Comparison of ENCODE assay signal across 18 mouse cellular contexts in the genomic region with DNA sequence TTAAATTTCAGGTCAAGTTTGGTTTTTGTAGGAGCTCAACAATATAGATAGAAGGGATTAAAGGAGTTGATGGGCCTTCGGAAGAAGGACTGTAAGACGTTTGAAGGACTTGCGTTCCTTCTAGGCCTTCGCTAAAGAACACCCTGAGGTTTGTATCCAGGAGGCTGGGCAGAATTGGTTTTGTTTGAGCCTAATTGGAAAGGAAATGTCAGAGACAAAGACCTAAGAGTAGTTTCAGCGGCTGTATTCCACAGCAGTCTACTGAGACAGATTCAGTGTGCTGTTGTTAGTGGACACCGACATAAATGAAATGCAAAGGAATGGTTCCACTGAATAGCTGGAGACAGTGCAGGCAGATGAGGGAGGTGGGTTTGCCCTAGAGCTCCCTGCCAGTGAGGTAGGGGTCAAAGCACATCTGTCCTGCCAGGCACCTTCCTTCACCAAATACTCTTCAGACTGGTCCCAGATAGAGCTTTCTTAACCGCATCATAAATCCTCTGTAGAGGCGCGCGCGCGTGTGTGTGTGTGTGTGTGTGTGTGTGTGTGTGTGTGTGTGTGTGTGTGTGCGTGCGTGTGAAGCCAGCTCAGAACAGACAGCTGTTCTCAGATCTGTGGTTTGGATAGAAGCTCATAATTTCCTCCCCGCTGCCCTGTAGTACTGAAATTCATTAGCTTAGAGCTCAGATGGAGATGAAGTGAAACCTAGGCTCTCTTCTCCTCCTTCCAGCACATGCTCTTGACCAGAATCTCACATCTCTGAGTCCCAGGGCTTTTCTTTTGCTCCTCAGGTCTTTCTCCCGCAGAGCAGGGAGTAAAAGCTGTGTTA.
DNase-seq lines count a peak whose midpoint lies in the region; ATAC-seq and TF ChIP-seq lines count a peak whose summit lies in the region.
"Had no signal": no experiment of that assay in that cellular context is flagged by ENCODE, and none has a peak within 500 bp of the region (broad histone marks: within the 10 kb centered on the region; RNA-seq: fewer than 3 reads in every experiment).

No protein-coding gene starts in this region.

- WGBS in lung, embryonic 16.5 days, result 75% methylated on average over 16 of the region's 16 CpGs
- 79% methylated on average over 10 of the region's 16 CpGs for WGBS in lung, postnatal 0 days

- no peaks in the 10 kb centered on the region for H3K4me1 ChIP-seq in lung, embryonic 16.5 days (replicated peaks; ENCODE audit: control insufficient read depth, insufficient read depth, low read length)
- no peaks in the 10 kb centered on the region for H3K4me1 ChIP-seq in lung, postnatal 0 days (ENCODE audit: insufficient read depth, low read depth, low read length)
- H3K4me1 ChIP-seq: heart, embryonic 10.5 days; midbrain, embryonic 12.5 days had no signal

- no peak for TF ChIP-seq CTCF in lung, postnatal 0 days (IDR thresholded peaks at IDR 0.05)

- no peak for TF ChIP-seq EP300 in lung, postnatal 0 days (IDR thresholded peaks at IDR 0.05)

- H3K27me3 ChIP-seq in lung, embryonic 16.5 days (ENCODE audit: control insufficient read depth, insufficient read depth, low read depth, low read length), result no peaks in the 10 kb centered on the region
- H3K27me3 ChIP-seq in lung, postnatal 0 days (replicated peaks; ENCODE audit: insufficient read depth, low read length), result no peaks in the 10 kb centered on the region
- H3K27me3 ChIP-seq: hindbrain, embryonic 15.5 days; midbrain, embryonic 12.5 days; Patski had no signal

- intact Hi-C loops in heart, postnatal 36 days (cut with DNase I), result no loop called here

- 0 out of 2 replicates have a peak, but pooled peaks have one; percentile 17 for ATAC-seq in lung, embryonic 16.5 days (ENCODE audit: low read depth)
- no peak for ATAC-seq in lung, postnatal 0 days
- ATAC-seq in megakaryocyte progenitor cell, adult 5-6 weeks (replicated peaks; ENCODE audit: poor library complexity), result peak; percentile 66
- ATAC-seq: intestine, postnatal 0 days; liver, postnatal 0 days; Patski had no signal

- no peak overlapping the region for H3K4me2 ChIP-seq in lung, embryonic 16.5 days (ENCODE audit: low read depth, low read length)
- no peak overlapping the region for H3K4me2 ChIP-seq in lung, postnatal 0 days (replicated peaks; ENCODE audit: low read depth, low read length)
- H3K4me2 ChIP-seq: hindbrain, embryonic 15.5 days; midbrain, embryonic 12.5 days had no signal

- H3K9me3 ChIP-seq in lung, embryonic 16.5 days (ENCODE audit: control insufficient read depth, low read length), result no peaks in the 10 kb centered on the region
- no peaks in the 10 kb centered on the region for H3K9me3 ChIP-seq in lung, postnatal 0 days (ENCODE audit: low read length)
- H3K9me3 ChIP-seq: heart, embryonic 10.5 days; hindbrain, embryonic 15.5 days; midbrain, embryonic 12.5 days had no signal

- H3K36me3 ChIP-seq in lung, embryonic 16.5 days (ENCODE audit: control insufficient read depth, insufficient read depth, low read length), result no peaks in the 10 kb centered on the region
- no peaks in the 10 kb centered on the region for H3K36me3 ChIP-seq in lung, postnatal 0 days (ENCODE audit: insufficient read depth, low read length)
- H3K36me3 ChIP-seq: heart, embryonic 10.5 days; hindbrain, embryonic 15.5 days; midbrain, embryonic 12.5 days had no signal

- H3K27ac ChIP-seq in lung, embryonic 16.5 days (ENCODE audit: low read length), result no peak overlapping the region
- H3K27ac ChIP-seq in lung, postnatal 0 days (ENCODE audit: low read length), result no peak overlapping the region
- H3K27ac ChIP-seq: heart, embryonic 10.5 days; hindbrain, embryonic 15.5 days; midbrain, embryonic 12.5 days had no signal

- H3K4me3 ChIP-seq in lung, embryonic 16.5 days (ENCODE audit: low read length), result no peak overlapping the region
- H3K4me3 ChIP-seq in lung, postnatal 0 days (ENCODE audit: low read depth, low read length), result no peak overlapping the region
- H3K4me3 ChIP-seq: heart, embryonic 10.5 days; hindbrain, embryonic 15.5 days; midbrain, embryonic 12.5 days had no signal

- H3K9ac ChIP-seq in lung, embryonic 16.5 days (ENCODE audit: low read length), result no peak overlapping the region
- no peak overlapping the region for H3K9ac ChIP-seq in lung, postnatal 0 days (replicated peaks; ENCODE audit: low read depth)
- H3K9ac ChIP-seq: hindbrain, embryonic 15.5 days; liver, postnatal 0 days; midbrain, embryonic 12.5 days had no signal

- DNase-seq in heart, adult 11 months, result peak; percentile 16
- DNase-seq in heart, postnatal 36 days, result no peak
- no peak for DNase-seq in lung, postnatal 0 days (ENCODE audit: low spot score)
- DNase-seq in R1 (ENCODE audit: low read depth, low spot score), result peak; percentile 50
- no peak for DNase-seq in cerebellum, adult 11-12 months
- DNase-seq in layer of hippocampus, postnatal 25 days (ENCODE audit: extremely low spot score in 1 of 2, low spot score in 1 of 2), result no peak
- DNase-seq: cerebellum, adult 9-11 months; gastrocnemius, postnatal 25 days; heart, postnatal 10 days; liver, postnatal 0 days; lung, postnatal 36 days had no signal

Comparison
In these comparisons a context has a peak if more than half of its experiments do, and no peak if none do; other contexts are left out.
1. DNase-seq: peak in heart, adult 11 months (single experiment) and R1 (single experiment); none in heart, postnatal 36 days (0 of 2), lung, postnatal 0 days (single experiment), cerebellum, adult 11-12 months (single experiment) and layer of hippocampus, postnatal 25 days (0 of 2).